Mouse (Mus musculus) kidney, adult 11 months (tissue): ENCODE data around the gene Kirrel.
A peak's percentile ranks its signal among the peaks of the same experiment; 100 is the strongest.

ENCODE experiments used
- DNase-seq: peaks from one replicate; pipeline ENCODE4 v3.0.0; 2022

The Kirrel gene

DNA sequence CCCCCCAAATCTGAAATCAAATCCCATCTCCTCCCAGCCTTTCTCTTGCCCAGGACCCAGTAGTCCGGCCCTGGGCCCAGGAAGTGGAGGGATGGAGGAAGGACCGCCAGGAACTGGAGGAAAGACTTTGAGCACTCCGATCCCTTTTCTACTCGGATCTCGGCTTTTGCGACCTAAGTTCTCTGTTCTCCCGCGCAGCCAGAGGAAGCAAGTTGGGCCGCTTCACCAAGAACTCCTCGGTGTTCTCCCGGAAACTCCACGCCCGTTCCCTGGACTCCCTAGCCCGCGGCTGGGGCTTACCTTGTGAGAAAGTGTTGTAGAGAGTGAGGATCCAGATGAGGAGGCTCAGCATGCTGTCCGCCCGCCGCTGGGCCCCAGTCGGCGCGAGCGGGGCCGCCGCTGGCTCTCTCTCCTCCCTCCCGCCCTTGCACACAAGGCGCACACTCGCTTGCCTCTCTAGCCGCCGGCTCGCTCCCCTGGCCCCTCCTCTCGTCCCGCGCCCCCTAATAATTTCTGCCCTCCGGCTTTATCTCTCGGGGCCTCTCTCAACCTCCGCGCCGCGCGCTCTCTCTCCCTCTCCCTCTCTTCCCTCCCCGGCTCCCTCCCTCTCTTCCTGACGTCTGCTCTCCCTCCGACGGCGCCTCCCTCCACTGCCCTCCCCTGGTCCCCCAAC is at the start of gene Kirrel:
Gene Kirrel (minus strand): TSS at position 652 of the 673 bp plus-strand sequence.
- peak; percentile 42 for DNase-seq

DNA sequence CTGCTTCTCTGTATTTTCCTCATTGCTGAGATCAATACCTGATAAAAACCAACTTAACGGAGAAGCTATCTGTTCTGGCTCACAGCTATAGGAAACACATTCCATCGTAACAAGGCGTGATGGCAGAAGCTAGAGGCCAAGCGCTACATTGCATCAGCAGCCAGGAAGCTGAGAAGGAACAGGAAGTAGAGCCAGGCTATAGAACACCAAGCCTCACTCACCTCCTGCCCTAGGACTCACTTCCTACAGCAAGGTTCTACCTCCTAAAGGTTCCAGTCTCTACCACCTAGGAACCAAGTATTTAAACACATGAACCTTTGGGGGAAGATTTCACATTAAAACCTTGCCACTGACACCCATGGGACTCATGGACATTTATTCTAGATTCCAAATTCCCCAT is 49.1 kb upstream of the Kirrel start:
- no peak for DNase-seq

DNA sequence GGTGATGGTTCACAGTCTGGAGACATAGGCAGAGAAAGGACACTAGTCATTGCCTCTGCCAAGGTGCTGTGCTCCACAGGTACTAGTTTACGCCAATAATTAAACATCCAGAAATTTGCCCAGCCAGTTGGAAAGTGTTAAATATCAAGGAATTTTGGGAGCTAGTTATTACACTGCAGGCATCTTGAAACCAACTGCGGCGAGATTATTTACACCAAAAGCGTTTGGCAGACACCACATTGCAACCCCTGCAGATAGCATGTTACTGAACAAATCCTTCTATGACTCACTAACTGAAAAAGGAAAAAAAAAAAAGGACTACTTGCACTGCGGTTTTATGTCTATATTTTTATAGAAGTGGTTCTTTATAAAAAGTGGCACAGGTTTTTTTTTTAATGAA is 47.8 kb upstream of the Kirrel start:
- DNase-seq, result no peak

DNA sequence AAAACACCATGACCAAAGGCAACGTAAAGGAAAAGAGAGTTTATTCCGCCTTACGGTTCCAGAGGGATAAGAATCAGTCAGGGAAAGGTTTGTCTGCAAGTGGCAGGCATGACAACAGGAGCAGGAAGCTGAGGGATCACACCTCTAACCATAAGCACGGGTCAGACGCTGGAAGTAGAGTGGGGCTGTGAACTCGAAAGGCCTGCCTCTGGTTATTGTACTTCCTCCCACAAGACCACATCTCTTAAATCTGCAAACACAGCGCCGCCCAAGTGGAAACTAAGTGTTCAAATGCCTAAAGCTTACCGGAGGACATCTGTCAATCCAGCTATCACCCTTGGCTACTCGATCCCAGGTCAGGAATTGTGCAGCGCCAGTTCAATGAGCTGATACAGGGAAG is 40.6 kb upstream of the Kirrel start:
- no peak for DNase-seq

DNA sequence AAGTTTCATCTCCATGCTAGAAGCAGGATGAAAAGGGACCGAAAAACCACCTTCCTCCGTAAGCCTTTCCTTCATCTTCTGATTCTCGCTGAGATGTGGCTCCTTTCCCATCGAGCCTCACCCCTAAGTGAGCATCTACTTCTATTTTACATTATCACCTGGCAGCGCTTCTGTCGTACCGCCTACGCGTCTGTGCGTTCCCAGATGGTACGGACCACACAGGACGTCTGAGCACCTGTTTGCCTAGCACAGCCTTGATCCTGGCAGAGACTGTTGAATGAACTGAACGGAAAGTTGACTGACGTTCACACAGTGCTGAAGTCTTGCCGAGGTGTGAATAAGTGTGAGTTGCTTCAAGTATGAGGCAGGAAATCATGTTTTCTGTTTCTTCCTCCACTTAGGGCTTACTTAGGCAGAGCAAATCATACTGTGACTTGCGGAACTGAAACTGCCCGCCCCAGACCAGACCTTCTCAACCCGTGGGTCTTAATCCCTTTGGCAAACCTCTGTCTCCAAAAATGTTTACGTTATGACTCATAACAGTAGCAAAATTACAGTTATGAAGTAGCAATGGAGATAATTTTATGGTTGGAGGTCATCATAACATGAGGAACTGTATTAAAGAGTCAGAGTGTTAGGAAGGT is 39.8 kb upstream of the Kirrel start:
- DNase-seq, result no peak

DNA sequence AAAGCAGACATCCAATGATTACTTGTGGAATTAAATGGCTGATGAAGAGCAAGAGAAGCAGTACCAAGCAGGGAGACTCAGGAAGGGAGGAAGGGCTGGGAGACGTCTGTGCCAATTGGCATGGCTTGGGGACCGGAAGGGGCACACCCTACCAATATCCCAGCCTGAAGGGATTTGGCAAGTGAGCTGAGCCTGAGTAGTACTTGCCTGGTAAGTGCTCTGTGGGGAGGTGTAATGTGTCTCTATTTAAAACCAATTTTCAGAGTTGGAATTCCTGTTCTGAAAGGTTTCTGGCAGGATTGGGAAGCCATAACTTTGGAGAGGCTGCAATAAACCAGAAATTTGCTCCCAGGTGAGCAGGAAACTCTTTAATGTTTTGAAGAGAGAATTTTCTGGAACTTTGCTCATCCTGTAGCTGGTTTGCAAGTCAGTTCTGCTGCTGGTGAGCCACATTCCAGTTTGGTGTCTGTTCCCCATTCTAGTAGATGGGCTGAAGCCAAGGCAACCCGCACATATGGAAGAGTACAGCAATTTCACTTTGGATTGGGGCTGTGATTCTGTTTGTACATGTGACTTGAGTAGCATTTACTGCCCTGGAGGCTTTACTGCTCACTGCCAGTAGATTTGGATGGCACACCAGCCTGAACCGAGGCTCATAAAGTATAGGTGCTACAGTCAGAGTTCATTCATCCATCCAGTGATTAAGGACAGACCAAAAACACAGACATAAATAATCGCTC is 32.0 kb upstream of the Kirrel start:
- no peak for DNase-seq

DNA sequence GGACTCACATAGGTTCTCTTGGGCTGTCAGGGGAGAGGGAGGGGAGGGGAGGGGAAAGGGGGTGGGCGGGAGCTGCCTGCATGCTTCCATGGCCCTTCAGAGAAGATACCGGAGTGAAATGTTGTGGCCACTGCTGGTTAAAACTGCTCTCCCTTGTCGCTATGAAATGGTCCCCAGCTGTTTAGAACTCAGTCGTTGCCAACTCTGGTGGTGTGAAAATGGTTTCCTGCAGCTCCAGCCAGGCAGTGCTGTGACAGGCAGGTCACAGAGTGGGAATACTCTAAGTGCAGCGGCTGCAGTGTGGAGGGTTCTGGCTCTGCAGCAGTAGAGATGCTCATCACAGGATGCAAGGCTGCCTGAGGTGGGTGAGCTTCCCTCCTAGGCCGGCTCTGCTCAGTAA is 22.1 kb upstream of the Kirrel start:
- DNase-seq, result no peak

DNA sequence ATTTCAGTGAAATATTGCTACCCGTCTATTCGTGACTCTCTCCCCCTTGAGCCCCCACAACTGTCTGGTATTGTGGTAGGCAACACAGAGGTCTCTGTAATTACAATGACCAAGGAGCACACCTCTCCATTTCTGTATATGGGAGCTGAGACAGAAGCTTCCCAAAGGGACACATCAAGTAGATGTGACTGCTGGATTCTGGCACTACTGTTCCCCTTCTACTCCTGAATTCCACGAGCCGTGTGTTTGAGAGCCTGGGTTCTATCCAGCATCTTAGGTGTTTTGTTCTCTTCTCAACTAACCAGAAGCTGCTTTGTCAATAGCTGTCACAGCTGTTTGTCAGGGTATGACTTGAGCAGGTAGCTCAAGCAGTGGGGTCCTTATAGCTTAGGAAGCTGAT is 20.5 kb upstream of the Kirrel start:
- no peak for DNase-seq

DNA sequence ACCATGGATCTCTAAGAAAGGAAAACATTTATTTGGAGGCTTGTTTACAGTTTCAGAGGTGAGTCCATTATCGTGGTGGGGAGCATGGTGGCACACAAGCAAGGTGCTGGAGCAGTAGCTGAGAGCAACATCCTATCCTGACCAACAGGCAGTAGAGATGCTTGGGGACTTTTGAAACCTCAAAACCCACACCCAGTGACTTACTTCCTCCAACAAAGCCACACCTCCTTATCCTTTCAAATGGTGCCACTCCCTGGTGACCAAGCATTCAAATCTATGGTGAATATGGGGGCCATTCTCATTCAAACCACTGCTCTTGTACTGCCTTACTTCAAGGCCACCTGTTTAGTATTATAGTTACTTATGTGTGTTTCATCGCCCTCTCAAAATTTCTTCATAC is 20.0 kb upstream of the Kirrel start:
- DNase-seq, result no peak

DNA sequence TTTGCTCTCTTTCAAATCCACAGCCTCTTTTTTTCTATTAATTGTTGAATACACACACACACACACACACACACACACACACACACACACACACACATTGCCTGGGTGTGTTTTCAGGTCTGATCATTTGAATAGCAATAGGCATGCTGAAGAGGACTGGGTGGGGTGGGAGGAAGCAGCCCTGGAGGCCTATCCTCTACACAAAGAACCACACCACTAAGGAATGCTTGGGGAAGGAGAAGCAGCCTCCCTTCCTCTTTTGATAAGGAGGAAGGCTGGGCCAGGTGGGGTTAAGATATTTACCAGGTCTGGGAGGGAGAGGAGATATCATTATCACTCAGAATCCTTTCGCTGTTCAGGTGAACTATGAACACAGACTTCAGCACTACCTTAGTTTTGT is 19.2 kb upstream of the Kirrel start:
- DNase-seq, result no peak

DNA sequence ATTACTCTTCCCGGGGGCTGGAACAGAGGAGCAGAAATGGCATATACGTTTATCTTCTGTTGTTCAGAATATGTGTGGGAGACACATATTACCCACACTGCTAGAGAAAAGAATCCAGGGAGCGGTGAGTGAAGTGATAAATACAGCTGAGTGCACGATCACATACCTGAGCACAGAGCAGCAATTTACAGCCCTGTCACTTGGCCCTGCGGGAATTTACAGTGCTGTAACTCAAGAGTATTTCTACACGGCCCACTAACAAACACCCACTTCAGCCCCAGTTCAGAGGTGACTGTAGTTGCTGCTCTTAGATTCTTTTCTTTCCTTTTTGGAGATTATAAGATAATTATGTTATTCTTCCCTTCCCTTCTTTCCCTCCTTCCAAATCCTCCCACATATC is 18.8 kb upstream of the Kirrel start:
- DNase-seq, result no peak

DNA sequence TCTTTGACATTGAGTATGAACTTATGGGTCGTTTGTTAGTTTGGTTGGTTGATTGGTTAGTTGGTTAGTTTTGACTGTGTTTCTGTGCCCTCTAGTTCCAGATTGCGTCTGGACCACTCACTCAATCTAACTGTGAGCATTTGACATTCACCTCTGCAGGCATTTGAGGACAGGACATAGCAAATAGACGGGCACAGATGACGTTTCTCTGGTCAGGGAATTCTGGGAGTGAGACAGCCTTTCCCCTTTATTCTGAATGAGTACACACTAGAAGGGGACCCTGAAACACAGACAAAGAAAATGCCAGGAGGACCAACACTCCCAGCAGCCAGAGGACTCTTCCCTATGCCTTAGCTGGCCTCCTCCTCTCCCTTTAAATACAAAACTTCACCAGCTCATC is 2.1 kb upstream of the Kirrel start:
- DNase-seq, result no peak

DNA sequence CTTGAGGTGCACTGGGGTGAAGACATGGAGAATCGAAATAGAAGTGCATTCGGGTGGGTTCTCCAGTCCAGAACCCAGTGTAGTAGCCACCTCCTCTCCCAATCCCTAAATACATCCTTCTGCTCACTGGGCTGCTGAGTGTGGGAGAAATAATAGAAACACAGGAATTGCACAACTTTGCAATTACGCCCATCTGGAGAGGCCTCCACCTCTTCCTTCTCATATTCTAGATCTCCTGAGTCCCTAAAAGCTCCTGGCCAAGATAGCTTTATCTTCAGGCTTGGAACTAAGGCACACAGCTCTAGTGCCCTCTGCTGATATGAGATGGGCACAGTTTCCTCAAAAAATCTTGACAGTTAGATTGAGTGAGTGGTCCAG is 880 bp upstream of the Kirrel start:
- DNase-seq, result no peak

DNA sequence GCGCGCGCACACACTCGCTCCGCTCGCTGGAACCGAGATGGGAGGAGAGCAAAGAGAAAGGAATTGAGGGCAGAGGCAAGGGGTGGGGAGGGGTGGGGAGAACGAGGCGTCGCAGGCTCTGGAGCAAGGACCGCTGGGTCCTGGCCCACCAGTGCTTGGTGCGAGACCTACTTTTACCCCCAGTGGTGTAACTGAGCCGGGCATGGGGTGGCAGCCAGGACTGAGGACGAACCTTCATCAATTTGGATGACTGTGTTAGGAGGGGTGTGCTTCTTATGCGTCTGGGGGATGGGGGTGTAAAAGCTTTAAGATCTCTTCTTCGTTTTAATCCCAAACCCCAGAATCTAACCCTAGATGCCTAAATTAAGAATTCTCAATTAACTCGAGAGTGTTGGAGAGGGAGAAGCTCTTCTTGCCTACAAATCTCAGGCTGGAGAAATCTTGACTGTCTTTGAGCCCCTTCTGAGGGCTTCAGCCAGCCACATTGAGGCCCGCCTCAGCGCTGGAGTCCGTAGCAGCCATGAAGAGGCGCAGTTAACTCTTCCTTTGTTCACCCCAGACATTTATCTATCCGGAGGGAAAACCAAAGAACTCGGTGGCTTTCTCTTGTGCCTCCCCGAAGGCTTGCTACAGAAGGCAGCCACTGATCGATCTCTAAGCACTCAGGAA is 356 bp upstream of the Kirrel start:
- DNase-seq, result no peak

DNA sequence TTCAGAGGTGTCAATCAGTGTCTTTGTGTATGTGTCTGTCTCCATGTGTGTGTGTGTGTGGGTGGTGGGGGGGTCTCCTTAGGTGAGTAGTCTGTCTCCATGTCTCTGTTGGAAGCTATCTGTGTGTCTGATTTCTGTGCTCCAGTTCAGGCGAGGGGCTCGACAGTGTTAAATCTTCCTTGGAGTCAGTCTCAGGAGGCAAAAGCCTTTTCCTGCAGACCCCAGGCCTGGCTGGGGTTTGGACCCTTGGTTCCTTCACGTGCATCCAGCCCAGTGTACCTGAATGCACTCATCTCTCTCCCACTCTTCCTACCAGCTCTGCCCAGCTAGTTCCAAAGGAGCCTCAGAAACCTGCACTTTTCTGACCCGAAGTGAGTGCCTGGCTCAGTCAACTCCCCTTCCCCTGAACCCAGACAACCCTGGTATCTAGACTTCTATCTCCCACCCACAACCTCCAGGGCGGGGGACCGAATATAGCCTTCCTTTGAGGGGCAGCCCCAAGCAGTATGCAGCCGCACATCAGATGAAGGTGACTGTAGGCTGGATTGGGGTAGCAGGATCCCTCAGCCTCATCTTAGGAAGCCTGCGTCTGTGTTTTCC is 961 bp downstream of the Kirrel start:
- DNase-seq, result no peak

DNA sequence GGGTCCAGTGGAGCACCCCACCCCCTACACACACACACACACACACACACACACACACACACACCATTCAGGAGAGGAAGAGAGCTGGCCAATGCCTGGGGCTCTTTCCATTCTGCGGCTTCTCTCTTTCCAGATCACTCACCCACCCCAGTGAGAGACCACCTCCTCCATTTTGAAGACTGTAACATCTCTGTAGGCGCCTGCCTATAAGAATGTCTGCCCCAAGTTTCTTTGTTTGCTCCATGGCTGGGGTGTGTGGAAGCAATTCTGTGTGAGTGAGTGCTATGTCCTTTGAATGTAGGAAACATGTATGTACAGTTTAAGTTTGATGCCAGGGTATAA is 1.5 kb downstream of the Kirrel start:
- DNase-seq, result no peak

DNA sequence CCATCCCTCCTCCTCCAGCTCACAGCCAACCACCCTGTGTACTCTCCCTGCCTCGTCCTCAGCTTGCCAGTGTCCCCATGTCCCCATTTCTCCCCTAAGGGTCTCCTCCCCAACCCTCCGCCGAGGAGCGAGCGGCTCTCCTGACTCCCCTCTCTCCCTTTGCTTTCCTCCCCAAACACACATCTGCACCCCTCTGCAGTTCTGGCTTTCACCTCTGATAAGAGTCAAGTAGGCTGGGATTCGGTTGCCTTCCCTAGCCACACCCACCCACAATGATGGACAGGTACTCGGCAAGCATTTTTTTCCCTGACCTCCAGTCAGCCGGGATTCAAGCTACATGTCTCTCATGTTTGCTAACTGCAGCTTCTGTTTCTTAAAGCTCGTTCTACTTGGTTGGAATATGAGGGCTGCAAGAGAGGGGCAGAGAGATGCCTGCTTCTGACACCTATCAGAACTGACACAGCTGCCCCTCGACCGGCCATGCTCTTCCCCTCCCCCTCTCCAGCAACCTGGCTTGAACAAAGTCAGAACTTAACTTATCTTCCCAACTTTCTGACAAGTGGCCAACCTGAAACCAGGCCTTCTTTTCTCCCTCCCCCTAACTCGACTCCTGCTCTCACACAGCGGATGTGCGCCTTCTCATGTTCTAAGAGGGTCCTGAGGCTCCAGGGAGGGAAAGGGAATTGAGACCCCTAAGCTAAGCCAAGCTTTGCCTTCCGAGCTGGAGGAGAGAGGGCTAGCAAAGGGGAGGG is 2.0 kb downstream of the Kirrel start:
- no peak for DNase-seq

DNA sequence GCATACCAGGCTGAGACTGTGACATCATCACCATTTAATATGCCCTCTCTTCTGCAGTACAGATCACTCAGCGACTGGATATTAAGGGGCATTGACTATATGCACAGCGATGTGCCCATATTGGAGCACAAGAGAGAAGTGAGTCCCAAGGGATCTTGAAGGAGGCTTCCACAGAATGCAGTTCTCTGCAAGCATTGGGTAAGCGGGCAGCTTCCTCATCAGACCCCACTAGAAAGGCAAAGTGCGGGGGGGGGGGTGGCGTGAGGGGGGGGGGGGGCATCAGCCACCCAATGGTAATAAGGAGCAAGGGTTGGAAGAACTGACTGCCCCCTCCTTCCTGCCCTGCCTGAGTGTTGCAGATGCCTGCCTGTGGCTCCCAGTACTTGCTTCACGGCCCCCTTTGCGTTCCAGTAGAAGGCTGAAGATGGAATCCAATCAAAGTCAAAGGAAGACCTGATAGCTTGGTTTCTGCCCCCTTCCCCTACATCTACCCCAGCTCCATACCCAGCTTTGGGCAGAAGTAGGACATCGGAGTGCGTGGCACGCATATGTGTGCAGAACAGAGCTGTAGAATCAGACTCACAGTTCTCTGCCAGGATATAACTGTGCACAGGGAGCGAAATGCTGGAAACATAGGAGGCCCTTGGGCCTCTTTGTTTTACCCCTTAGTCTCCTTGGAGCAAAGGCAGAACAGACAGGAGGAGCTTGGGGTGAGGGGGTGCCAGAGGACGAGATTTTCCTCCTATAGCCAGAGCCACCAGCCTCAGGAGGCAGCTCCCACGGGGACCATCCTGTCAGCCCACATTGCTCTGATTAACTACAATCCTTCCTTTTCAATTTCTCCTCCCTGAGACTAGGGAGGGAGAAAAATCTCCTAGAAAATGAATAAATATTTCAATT is 3.1 kb downstream of the Kirrel start:
- no peak for DNase-seq

DNA sequence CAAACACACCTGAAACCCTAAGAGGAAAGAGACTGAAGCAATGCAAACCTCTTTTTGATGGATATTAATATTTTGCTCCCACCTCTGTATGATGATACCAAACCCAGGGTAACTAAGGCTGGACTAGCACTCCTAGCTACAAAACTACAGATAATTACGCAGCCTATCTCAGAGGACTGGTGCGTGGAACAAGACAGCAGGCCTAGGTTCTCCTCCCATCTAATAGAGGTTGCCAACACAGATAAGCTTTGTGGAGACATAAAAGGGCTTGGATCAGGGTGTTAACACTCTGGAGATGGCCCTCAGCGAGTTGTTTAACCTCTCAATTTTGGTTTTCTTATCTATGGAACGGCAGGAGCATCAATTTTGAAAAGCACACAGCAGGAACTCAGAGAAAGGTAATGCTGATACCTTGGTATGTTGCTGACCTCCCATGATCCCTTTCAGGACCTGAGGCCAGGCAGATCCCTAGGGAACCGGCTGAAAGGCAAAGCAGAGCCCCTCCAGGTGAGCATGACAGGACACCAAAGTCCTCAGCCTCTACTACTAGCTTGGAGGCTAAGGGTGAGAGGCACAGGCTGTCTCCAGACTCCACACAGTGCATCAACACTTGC is 5.0 kb downstream of the Kirrel start:
- no peak for DNase-seq

DNA sequence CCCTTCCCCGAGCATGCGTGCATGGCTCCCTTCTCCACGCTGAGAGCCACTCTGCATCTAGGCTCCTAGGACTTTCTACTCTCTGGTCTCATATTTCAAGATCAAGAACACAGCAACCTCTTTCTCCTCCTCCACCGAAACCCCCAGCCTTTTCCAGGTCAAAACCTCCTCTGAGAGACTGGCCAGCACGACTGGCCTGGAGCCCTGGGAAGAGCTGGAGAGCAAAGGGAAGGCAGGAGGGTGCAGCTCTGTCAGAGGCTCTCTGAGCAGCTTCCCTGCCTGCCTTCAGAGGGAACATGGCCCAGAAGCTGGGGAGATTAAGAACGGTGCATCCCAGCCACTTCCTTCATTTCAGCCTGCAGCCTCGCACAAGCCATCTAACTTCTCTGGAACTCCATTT is 5.8 kb downstream of the Kirrel start:
- DNase-seq, result no peak

DNA sequence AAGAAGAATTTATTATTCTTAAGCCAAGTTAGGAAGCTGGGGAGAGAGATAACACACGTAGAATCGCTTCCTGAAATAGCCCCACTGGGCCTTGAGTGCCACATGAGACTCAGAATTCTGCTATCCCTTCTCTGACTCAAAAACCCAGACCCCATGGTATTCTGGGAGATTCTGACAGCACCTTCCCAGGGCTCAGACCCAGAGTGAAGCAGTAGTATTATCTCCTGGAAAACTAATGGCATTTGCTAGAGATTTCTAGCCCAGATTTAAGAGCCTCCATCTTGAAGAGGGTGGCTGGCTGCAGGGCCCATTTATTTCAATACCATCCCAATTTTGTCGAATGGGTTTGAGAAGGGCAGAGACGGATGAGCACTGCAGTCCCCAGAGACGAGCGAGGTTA is 6.9 kb downstream of the Kirrel start:
- DNase-seq, result no peak
